Comparison of ENCODE assay signal across 13 mouse cellular contexts in the genomic region with DNA sequence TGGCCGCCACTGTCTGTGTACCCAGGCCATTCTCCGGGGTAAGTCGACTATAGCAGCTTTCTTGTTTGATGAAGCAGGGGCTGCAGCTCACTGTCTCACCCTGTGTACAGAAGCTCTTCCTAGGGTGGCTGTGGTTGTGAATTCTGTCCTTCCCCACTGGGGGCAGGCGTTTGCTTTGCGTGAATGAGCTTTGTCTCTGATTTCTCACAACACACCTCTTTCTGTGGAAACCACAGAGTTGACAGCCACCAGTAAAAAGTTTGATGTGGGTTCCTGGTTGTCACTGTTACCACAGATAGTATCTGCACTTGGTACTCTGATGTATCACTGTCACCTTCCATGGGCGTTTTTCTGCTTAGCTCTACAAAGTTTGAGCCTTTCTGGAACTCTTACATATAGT. TPM values are rescaled to one million over a fixed set of nuclear protein-coding genes. Genes with fewer than 3 reads are reported as not detected.
A peak's percentile ranks its signal among the peaks of the same experiment; 100 is the strongest.
DNase-seq lines count a peak whose midpoint lies in the region; ATAC-seq and TF ChIP-seq lines count a peak whose summit lies in the region.
"Had no signal": no experiment of that assay in that cellular context is flagged by ENCODE, and none has a peak within 500 bp of the region (broad histone marks: within the 10 kb centered on the region; RNA-seq: fewer than 3 reads in every experiment).

No protein-coding gene starts in this region.

- no peaks in the 10 kb centered on the region for H3K36me3 ChIP-seq in hindbrain, postnatal 0 days (ENCODE audit: insufficient read depth, low read length)
- no peaks in the 10 kb centered on the region for H3K36me3 ChIP-seq in hindbrain, embryonic 10.5 days
- H3K36me3 ChIP-seq: hindbrain, embryonic 13.5 days had no signal

- peaks cover 6% of the 10 kb centered on the region for H3K4me1 ChIP-seq in hindbrain, postnatal 0 days (ENCODE audit: insufficient read depth, low read length)
- H3K4me1 ChIP-seq in hindbrain, embryonic 10.5 days (replicated peaks): peaks cover 16% of the 10 kb centered on the region

- TF ChIP-seq CTCF in hindbrain, postnatal 0 days (IDR thresholded peaks at IDR 0.05; ENCODE audit: low read depth): peak; percentile 51

- H3K4me2 ChIP-seq in hindbrain, postnatal 0 days (ENCODE audit: low read depth, low read length): no peak overlapping the region
- H3K4me2 ChIP-seq: hindbrain, embryonic 13.5 days had no signal

- 64% methylated on average over 6 of the region's 6 CpGs for WGBS in hindbrain, postnatal 0 days
- WGBS in hindbrain, embryonic 10.5 days: 60% methylated on average over 6 of the region's 6 CpGs

- no peak for ATAC-seq in hindbrain, postnatal 0 days
- peak; percentile 80 for ATAC-seq in megakaryocyte-erythroid progenitor cell, adult 5-6 weeks (replicated peaks; ENCODE audit: low FRiP score, low TSS enrichment, poor library complexity, severe bottlenecking)
- ATAC-seq: Patski had no signal

- no peaks in the 10 kb centered on the region for H3K27me3 ChIP-seq in hindbrain, postnatal 0 days (ENCODE audit: insufficient read depth, low read length)
- H3K27me3 ChIP-seq in hindbrain, embryonic 10.5 days (ENCODE audit: insufficient read depth, poor library complexity, severe bottlenecking): no peaks in the 10 kb centered on the region
- H3K27me3 ChIP-seq: hindbrain, embryonic 13.5 days had no signal

- no peak overlapping the region for H3K9ac ChIP-seq in hindbrain, postnatal 0 days (replicated peaks; ENCODE audit: low read length)
- H3K9ac ChIP-seq: hindbrain, embryonic 13.5 days had no signal

- H3K27ac ChIP-seq in hindbrain, postnatal 0 days: no peak overlapping the region
- H3K27ac ChIP-seq in hindbrain, embryonic 10.5 days: no peak overlapping the region
- H3K27ac ChIP-seq: hindbrain, embryonic 13.5 days; macrophage had no signal

- H3K9me3 ChIP-seq in hindbrain, postnatal 0 days (ENCODE audit: low read length): no peaks in the 10 kb centered on the region
- H3K9me3 ChIP-seq in hindbrain, embryonic 10.5 days: no peaks in the 10 kb centered on the region
- H3K9me3 ChIP-seq: hindbrain, embryonic 13.5 days had no signal

- H3K4me3 ChIP-seq in hindbrain, postnatal 0 days (ENCODE audit: low read length): no peak overlapping the region
- no peak overlapping the region for H3K4me3 ChIP-seq in hindbrain, embryonic 10.5 days
- H3K4me3 ChIP-seq: hindbrain, embryonic 13.5 days had no signal

- DNase-seq in hindbrain, postnatal 0 days (ENCODE audit: low spot score): no peak
- no peak for DNase-seq in hindbrain, embryonic 10.5 days (ENCODE audit: low spot score)
- peak; percentile 50 for DNase-seq in A20 (ENCODE audit: low read depth, low spot score)
- peak; percentile 87 for DNase-seq in T-cell, adult 2 months (ENCODE audit: low spot score)
- DNase-seq in adrenal gland, adult 8-10 months: no peak
- no peak for DNase-seq in adipocyte (ENCODE audit: low spot score)
- DNase-seq in urinary bladder, adult 18-20 months (ENCODE audit: low spot score in 2 of 2): no peak
- DNase-seq: cerebellum, adult 8-10 months had no signal

RNA-seq across cellular contexts. Expression of gene Serping1, which starts 4.0 kb away (rescaled TPM):
- total RNA-seq in hindbrain, postnatal 0 days (2014; rRNA removed): 28.5 and 36.5 TPM in 2 replicates
- polyA plus RNA-seq in hindbrain, postnatal 0 days (2015; fragmentation: Nextera tagmentation; extraction: Ambion mirVana): 40.9 and 46.5 TPM in 2 replicates
- 29.4 and 43.1 TPM in 2 replicates for polyA plus RNA-seq in hindbrain, embryonic 10.5 days (2016; fragmentation: Nextera tagmentation; extraction: Ambion mirVana)
- total RNA-seq in megakaryocyte-erythroid progenitor cell, adult 5-6 weeks (2014; fragmentation: Nextera tagmentation): not detected in 2 replicates
- total RNA-seq in megakaryocyte-erythroid progenitor cell, adult 5-6 weeks (2017): not detected in 2 replicates
- total RNA-seq in adrenal gland, adult 8-10 months (2022): 100 to 1,000 TPM in 1 of 4 experiments, 10 to 100 TPM in 3; 80.5 to 116 (median 91.7) TPM

RNA-seq across cellular contexts. Expression of gene Ube2l6, which starts 19.4 kb away (rescaled TPM):
- total RNA-seq in hindbrain, postnatal 0 days (2014; rRNA removed): 12.8 and 22.6 TPM in 2 replicates
- 16.8 and 17.7 TPM in 2 replicates for polyA plus RNA-seq in hindbrain, postnatal 0 days (2015; fragmentation: Nextera tagmentation; extraction: Ambion mirVana)
- 37.2 and 41.6 TPM in 2 replicates for polyA plus RNA-seq in hindbrain, embryonic 10.5 days (2016; fragmentation: Nextera tagmentation; extraction: Ambion mirVana)
- total RNA-seq in megakaryocyte-erythroid progenitor cell, adult 5-6 weeks (2014; fragmentation: Nextera tagmentation): 37.2 and 56.9 TPM in 2 replicates
- 35.3 and 56.3 TPM in 2 replicates for total RNA-seq in megakaryocyte-erythroid progenitor cell, adult 5-6 weeks (2017)
- 10 to 100 TPM; 13.3 to 20.7 (median 15.2) TPM for total RNA-seq in adrenal gland, adult 8-10 months (2022)

RNA-seq across cellular contexts. Expression of gene Gm19426, which starts 35.8 kb away (rescaled TPM):
- total RNA-seq in hindbrain, postnatal 0 days (2014; rRNA removed): 2.9 and 4.3 TPM in 2 replicates
- 3.8 and 6.1 TPM in 2 replicates for polyA plus RNA-seq in hindbrain, postnatal 0 days (2015; fragmentation: Nextera tagmentation; extraction: Ambion mirVana)
- 9.5 and 10.4 TPM in 2 replicates for polyA plus RNA-seq in hindbrain, embryonic 10.5 days (2016; fragmentation: Nextera tagmentation; extraction: Ambion mirVana)
- 0.98 TPM in 1 of 2 replicates, not detected in the other for total RNA-seq in megakaryocyte-erythroid progenitor cell, adult 5-6 weeks (2014; fragmentation: Nextera tagmentation)
- total RNA-seq in megakaryocyte-erythroid progenitor cell, adult 5-6 weeks (2017): not detected in 2 replicates
- 1 to 10 TPM; 1.7 to 4.3 (median 2.8) TPM for total RNA-seq in adrenal gland, adult 8-10 months (2022)
- polyA plus RNA-seq: macrophage had no signal

RNA-seq across cellular contexts. Expression of gene Smtnl1, which starts 43.2 kb away (rescaled TPM):
- 0.75 TPM in 1 of 2 replicates, not detected in the other for total RNA-seq in hindbrain, postnatal 0 days (2014; rRNA removed)
- not detected in 2 replicates for polyA plus RNA-seq in hindbrain, postnatal 0 days (2015; fragmentation: Nextera tagmentation; extraction: Ambion mirVana)
- polyA plus RNA-seq in hindbrain, embryonic 10.5 days (2016; fragmentation: Nextera tagmentation; extraction: Ambion mirVana): 0.09 and 0.14 TPM in 2 replicates
- not detected in 2 replicates for total RNA-seq in megakaryocyte-erythroid progenitor cell, adult 5-6 weeks (2014; fragmentation: Nextera tagmentation)
- total RNA-seq in megakaryocyte-erythroid progenitor cell, adult 5-6 weeks (2017): not detected in 2 replicates
- not detected for total RNA-seq in adrenal gland, adult 8-10 months (2022)
- total RNA-seq: layer of hippocampus, postnatal 14 days had no signal
- polyA plus RNA-seq: hindbrain, embryonic 13.5 days; macrophage; Patski had no signal

RNA-seq across cellular contexts. Expression of gene Ypel4, which starts 45.4 kb away (rescaled TPM):
- 10.0 and 16.8 TPM in 2 replicates for total RNA-seq in hindbrain, postnatal 0 days (2014; rRNA removed)
- 12.3 and 13.1 TPM in 2 replicates for polyA plus RNA-seq in hindbrain, postnatal 0 days (2015; fragmentation: Nextera tagmentation; extraction: Ambion mirVana)
- 10.0 and 14.6 TPM in 2 replicates for polyA plus RNA-seq in hindbrain, embryonic 10.5 days (2016; fragmentation: Nextera tagmentation; extraction: Ambion mirVana)
- total RNA-seq in megakaryocyte-erythroid progenitor cell, adult 5-6 weeks (2014; fragmentation: Nextera tagmentation): 0.39 and 1.6 TPM in 2 replicates
- total RNA-seq in megakaryocyte-erythroid progenitor cell, adult 5-6 weeks (2017): 3.7 TPM in 1 of 2 replicates, not detected in the other
- 10 to 100 TPM in 2 of 4 experiments, 1 to 10 TPM in 2; 4.5 to 11.8 (median 9.7) TPM for total RNA-seq in adrenal gland, adult 8-10 months (2022)
- polyA plus RNA-seq: macrophage had no signal

Comparison
In these comparisons a context has a peak if more than half of its experiments do, and no peak if none do; other contexts are left out.
1. DNase-seq: peak in A20 (single experiment) and T-cell, adult 2 months (single experiment); none in hindbrain, postnatal 0 days (single experiment), hindbrain, embryonic 10.5 days (single experiment), adrenal gland, adult 8-10 months (single experiment), adipocyte (single experiment) and urinary bladder, adult 18-20 months (0 of 2).
2. RNA of gene Serping1, which starts 4.0 kb away (total RNA-seq): 80.5 to 116 TPM in adrenal gland, adult 8-10 months and 28.5 to 36.5 TPM in hindbrain, postnatal 0 days; not detected in megakaryocyte-erythroid progenitor cell, adult 5-6 weeks; every median in the first group is over 10 times any median in the second.